Mouse (Mus musculus): ENCODE measurements around the gene Apol10b. TPM values are rescaled to one million over a fixed set of nuclear protein-coding genes. Genes with fewer than 3 reads are reported as not detected.

Apol10b gene
- polyA plus RNA-seq (2012; rRNA removed; ENCODE audit: low replicate concordance): 1.7 and 3.8 TPM in 2 replicates

GRCm38 (mm10) chr15:77595961-77596360, at the start of gene Apol10b:
TSS of gene Apol10b (minus strand) at chr15:77596125.

GRCm38 (mm10) chr15:77643176-77643575, 47.3 kb upstream of the Apol10b start, which contains the start of gene Apol11b:
TSS of gene Apol11b (minus strand) at chr15:77643286.

GRCm38 (mm10) chr15:77598958-77599357, 3.0 kb upstream of the Apol10b start, which contains the start of gene Gm36245:
TSS of gene Gm36245 (plus strand) at chr15:77599258.

GRCm38 (mm10) chr15:77561792-77562191, 34.1 kb downstream of the Apol10b start, which contains the start of gene 1700025B11Rik:
TSS of gene 1700025B11Rik (minus strand) at chr15:77561892.

Other genes with a start within 250 kb of the Apol10b start
- gene Apol7a, start 197.0 kb downstream of the Apol10b start, polyA plus RNA-seq (2012; rRNA removed; ENCODE audit: low replicate concordance): 0.20 and 1.2 TPM in 2 replicates
- 3.8 and 9.2 TPM in 2 replicates for gene Apol9a, start 185.0 kb downstream of the Apol10b start, polyA plus RNA-seq (2012; rRNA removed; ENCODE audit: low replicate concordance)
- not detected in 2 replicates for gene Apol7b, start 148.6 kb downstream of the Apol10b start, polyA plus RNA-seq (2012; rRNA removed; ENCODE audit: low replicate concordance)
- gene Apol10a, start 119.1 kb downstream of the Apol10b start, polyA plus RNA-seq (2012; rRNA removed; ENCODE audit: low replicate concordance): not detected in 2 replicates
- gene Apol11a, start 87.9 kb downstream of the Apol10b start, polyA plus RNA-seq (2012; rRNA removed; ENCODE audit: low replicate concordance): not detected in 2 replicates
- gene Apol7c, start 62.8 kb downstream of the Apol10b start, polyA plus RNA-seq (2012; rRNA removed; ENCODE audit: low replicate concordance): 0.36 and 0.49 TPM in 2 replicates
- not detected in 2 replicates for gene 1700025B11Rik, start 34.2 kb downstream of the Apol10b start, polyA plus RNA-seq (2012; rRNA removed; ENCODE audit: low replicate concordance)
- gene Gm36245, start 3.1 kb upstream of the Apol10b start, polyA plus RNA-seq (2012; rRNA removed; ENCODE audit: low replicate concordance): not detected in 2 replicates
- gene Apol11b, start 47.2 kb upstream of the Apol10b start, polyA plus RNA-seq (2012; rRNA removed; ENCODE audit: low replicate concordance): 0.05 TPM in 1 of 2 replicates, not detected in the other
- gene Apol7e, start 102.7 kb upstream of the Apol10b start, polyA plus RNA-seq (2012; rRNA removed; ENCODE audit: low replicate concordance): 0.40 and 0.49 TPM in 2 replicates
- 4.9 and 7.3 TPM in 2 replicates for gene Apol9b, start 132.9 kb upstream of the Apol10b start, polyA plus RNA-seq (2012; rRNA removed; ENCODE audit: low replicate concordance)
- gene Apol8, start 160.9 kb upstream of the Apol10b start, polyA plus RNA-seq (2012; rRNA removed; ENCODE audit: low replicate concordance): 0.09 and 0.12 TPM in 2 replicates
- gene Myh9, start 246.1 kb upstream of the Apol10b start, polyA plus RNA-seq (2012; rRNA removed; ENCODE audit: low replicate concordance): 90.1 and 107 TPM in 2 replicates